Mouse (Mus musculus) left cerebral cortex, adult 8-10 months (tissue): ENCODE measurements around the gene Gm10721. TPM values are rescaled to one million over a fixed set of nuclear protein-coding genes. Genes with fewer than 3 reads are reported as not detected.
A peak's percentile ranks its signal among the peaks of the same experiment; 100 is the strongest.
"Not testable (repeated sequence)": the region's sequence is repeated elsewhere in the genome, so short reads cannot be mapped to it uniquely, and the experiment has no call there.

Source experiments
- DNase-seq, 2 experiments: peaks; one replicate each; pipeline ENCODE4 v3.0.0; 2022; ENCODE audit warnings: low spot score in 2 of 2
- microRNA-seq, 2 experiments: library from miRNA; unstranded; fragments of <30 nt; microRNA quantifications; one replicate each; pipeline ENCODE4 v1.2.0; 2022
- total RNA-seq, 4 experiments: library from RNA; stranded (reverse); gene quantifications; 2 replicates each; pipeline ENCODE4 v1.2.4; 2022

Gm10721 gene
- total RNA-seq, 4 experiments from 2014 or later = 1.5 TPM; not detected in 3

GRCm38 (mm10) chr9:3024912-3025467, 12.1 kb downstream of the Gm10721 start, which contains the start of gene Gm10717:
Gm10717 (plus strand) TSS chr9:3025417.
- peak; percentile 2 to 34 for DNase-seq

GRCm38 (mm10) chr9:3025653-3026052, 12.7 kb downstream of the Gm10721 start:
- DNase-seq = peak; percentile 40 to 52

- not testable (repeated sequence) for DNase-seq
Observed at GRCm38 (mm10) chr9:3026136-3026535, 13.2 kb downstream of the Gm10721 start.

GRCm38 (mm10) chr9:3026741-3027140, 13.8 kb downstream of the Gm10721 start:
- DNase-seq = not testable (repeated sequence)

- DNase-seq = not testable (repeated sequence)
Observed at GRCm38 (mm10) chr9:3027200-3027599, 14.3 kb downstream of the Gm10721 start.

GRCm38 (mm10) chr9:3029276-3030000, 16.5 kb downstream of the Gm10721 start:
- DNase-seq = peak; percentile 14 to 40

GRCm38 (mm10) chr9:3030677-3031318, 17.9 kb downstream of the Gm10721 start:
- not testable (repeated sequence) for DNase-seq

GRCm38 (mm10) chr9:3034299-3034698, 21.4 kb downstream of the Gm10721 start, which contains the start of gene Gm17535:
Gm17535 (plus strand) TSS chr9:3034599.
- DNase-seq = not testable (repeated sequence)

GRCm38 (mm10) chr9:3036577-3036976, 23.6 kb downstream of the Gm10721 start, which contains the start of gene Gm10715:
Gm10715 (plus strand) TSS chr9:3036877.
- not testable (repeated sequence) for DNase-seq

GRCm38 (mm10) chr9:3038161-3038560, 25.2 kb downstream of the Gm10721 start:
- DNase-seq = not testable (repeated sequence)

Small RNA genes within 50 kb of the gene (microRNA-seq; reads per million reads assigned to microRNA genes)
- 0 reads per million in 2 experiments for gene Mir101c

Other genes starting within 250 kb of the Gm10721 start
- gene Gm10722, start 12.2 kb upstream of the Gm10721 start, total RNA-seq = not detected
- gene Gm11168, start 9.8 kb upstream of the Gm10721 start, total RNA-seq = not detected
- not detected for gene Gm10720, start 2.5 kb downstream of the Gm10721 start, total RNA-seq
- gene Gm10719, start 4.3 kb downstream of the Gm10721 start, total RNA-seq = 1 to 10 TPM in 2 of 4 experiments, under 1 TPM in 2; 0.53 to 1.6 (median 1.1) TPM
- 1 to 10 TPM in 3 of 4 experiments, under 1 TPM in 1; 0.73 to 3.0 (median 1.5) TPM for gene Gm10718, start 10.4 kb downstream of the Gm10721 start, total RNA-seq
- under 1 TPM in 1 of 4 experiments, not detected in 3; 0.61 TPM for gene Gm10717, start 12.3 kb downstream of the Gm10721 start, total RNA-seq
- not detected for gene Gm17535, start 21.5 kb downstream of the Gm10721 start, total RNA-seq
- gene Gm10715, start 23.7 kb downstream of the Gm10721 start, total RNA-seq = not detected